Mouse (Mus musculus) Patski (cell line): Measurements from ENCODE around the gene Slc16a7. TPM values are rescaled to one million over a fixed set of nuclear protein-coding genes. Genes with fewer than 3 reads are reported as not detected.

Experiments
- ATAC-seq: fragments of 100-300 bp; one replicate; pipeline ENCODE4 v1.8.0; 2021
- CTCF ChIA-PET: fragments of 350-600 bp; sonication (Branson Sonifier 250); formaldehyde crosslinking; loops from one replicate; lab custom pipeline; 2022; ENCODE audit warnings: inconsistent platforms; lab: Charles Lee
- POLR2A ChIA-PET: fragments of 350-600 bp; sonication (Branson Sonifier 250); formaldehyde crosslinking; loops from one replicate; lab custom pipeline; 2022; ENCODE audit warnings: antibody characterized with exemption, inconsistent platforms; lab: Charles Lee
- DNase-seq: peaks from one replicate; pipeline ENCODE4 v3.0.0-alpha.2; 2011; ENCODE audit warnings: low read depth, low spot score
- H3K27me3 ChIP-seq: fragments of 371-371 bp; one replicate; pipeline ENCODE4 v1.5.1; 2021
- CTCF ChIP-seq: fragments of 100-300 bp; IDR thresholded peaks from one replicate; pipeline ENCODE4 v1.5.1; 2021
- in situ Hi-C: fragments of 300-500 bp; cut with MboI; formaldehyde crosslinking; loops from 3 replicates; pipeline ENCODE4 v1.11.1; 2018; ENCODE audit warnings: low pct_unique_long_range_greater_than_20kb, mixed read lengths
- polyA plus RNA-seq: library from polyadenylated mRNA; unstranded; gene quantifications from one replicate; pipeline ENCODE4 v1.2.3, GENCODE M21; 2021

Slc16a7 gene
- 2.4 TPM for polyA plus RNA-seq

- H3K27me3 ChIP-seq: no peaks in the 10 kb centered on the region
- CTCF ChIA-PET: no interaction called here
- no peak for DNase-seq
- POLR2A ChIA-PET: interaction anchor here (1.0 kb wide), 1 partner anchor 10 kb away, joined by 3 read pairs; no protein-coding TSS in a partner anchor
- TF ChIP-seq CTCF: peak; percentile 66
- ATAC-seq: peak; percentile 93
- in situ Hi-C loops: no loop called here
Observed at GRCm38 (mm10) chr10:125388876-125389786, at the start of gene Slc16a7. Slc16a7 (minus strand) TSS chr10:125389465.

GRCm38 (mm10) chr10:125418795-125419194, 29.5 kb upstream of the Slc16a7 start:
- CTCF ChIA-PET: interaction anchor here (1.2 to 1.8 kb wide), 3 partner anchors 23 to 154 kb away, joined by 3 to 4 read pairs (median 3); no protein-coding TSS in a partner anchor
- POLR2A ChIA-PET: no interaction called here
- DNase-seq: no peak
- ATAC-seq: no peak
- in situ Hi-C loops: no loop called here
- TF ChIP-seq CTCF: peak; percentile 54
- H3K27me3 ChIP-seq: peaks cover 5% of the 10 kb centered on the region

- in situ Hi-C loops: no loop called here
- ATAC-seq: no peak
- TF ChIP-seq CTCF: no peak
- POLR2A ChIA-PET: interaction anchor here (0.7 kb wide), 1 partner anchor 40 kb away, joined by 4 read pairs; no protein-coding TSS in a partner anchor
- no peaks in the 10 kb centered on the region for H3K27me3 ChIP-seq
- DNase-seq: no peak
- CTCF ChIA-PET: no interaction called here
Observed at GRCm38 (mm10) chr10:125399796-125400195, 10.5 kb upstream of the Slc16a7 start.

GRCm38 (mm10) chr10:125390011-125390410, 746 bp upstream of the Slc16a7 start:
- POLR2A ChIA-PET: interaction anchor here (1.0 kb wide), 1 partner anchor 11 kb away, joined by 3 read pairs; no protein-coding TSS in a partner anchor

GRCm38 (mm10) chr10:125388481-125388875, 787 bp downstream of the Slc16a7 start:
- TF ChIP-seq CTCF: no peak
- H3K27me3 ChIP-seq: no peaks in the 10 kb centered on the region
- CTCF ChIA-PET: no interaction called here
- no peak for DNase-seq
- no peak for ATAC-seq
- in situ Hi-C loops: no loop called here
- POLR2A ChIA-PET: no interaction called here

More at GRCm38 (mm10) chr10:125390011-125390410, 746 bp upstream of the Slc16a7 start:
- TF ChIP-seq CTCF: no peak
- ATAC-seq (no peak), DNase-seq (no peak)
- CTCF ChIA-PET: no interaction called here
- in situ Hi-C loops: no loop called here
- H3K27me3 ChIP-seq: no peaks in the 10 kb centered on the region

- no peaks in the 10 kb centered on the region for H3K27me3 ChIP-seq
- in situ Hi-C loops: no loop called here
- no peak for DNase-seq
- no peak for TF ChIP-seq CTCF
- ChIA-PET POLR2A (no interaction called here), CTCF (no interaction called here)
- ATAC-seq: no peak
Observed at GRCm38 (mm10) chr10:125387782-125388415, 1.4 kb downstream of the Slc16a7 start.

GRCm38 (mm10) chr10:125375526-125375925, 13.7 kb downstream of the Slc16a7 start:
- no peak for ATAC-seq
- no peak for DNase-seq
- in situ Hi-C loops: no loop called here
- no peaks in the 10 kb centered on the region for H3K27me3 ChIP-seq
- CTCF ChIA-PET: no interaction called here
- POLR2A ChIA-PET: interaction anchor here (0.7 kb wide), 1 partner anchor 1134 kb away, joined by 4 read pairs; no protein-coding TSS in a partner anchor
- no peak for TF ChIP-seq CTCF

GRCm38 (mm10) chr10:125372666-125373065, 16.6 kb downstream of the Slc16a7 start:
- ChIA-PET POLR2A (no interaction called here), CTCF (interaction anchor here (1.0 kb wide), 1 partner anchor 33 kb away, joined by 3 read pairs; no protein-coding TSS in a partner anchor)
- no peak for TF ChIP-seq CTCF
- in situ Hi-C loops: no loop called here
- H3K27me3 ChIP-seq: no peaks in the 10 kb centered on the region
- DNase-seq (no peak), ATAC-seq (no peak)

- POLR2A ChIA-PET: no interaction called here
- in situ Hi-C loops: no loop called here
- ATAC-seq (no peak), DNase-seq (no peak)
- TF ChIP-seq CTCF: no peak
- no peaks in the 10 kb centered on the region for H3K27me3 ChIP-seq
- CTCF ChIA-PET: interaction anchor here (1.0 kb wide), 1 partner anchor 35 kb away, joined by 3 read pairs; no protein-coding TSS in a partner anchor
Observed at GRCm38 (mm10) chr10:125371451-125371850, 17.8 kb downstream of the Slc16a7 start.

- TF ChIP-seq CTCF: no peak
- ATAC-seq (no peak), DNase-seq (no peak)
- no peaks in the 10 kb centered on the region for H3K27me3 ChIP-seq
- ChIA-PET POLR2A (no interaction called here), CTCF (no interaction called here)
- in situ Hi-C loops: no loop called here
Observed at GRCm38 (mm10) chr10:125370037-125370610, 19.1 kb downstream of the Slc16a7 start.
